21 mouse cellular contexts compared by ENCODE assay signal in the genomic region with DNA sequence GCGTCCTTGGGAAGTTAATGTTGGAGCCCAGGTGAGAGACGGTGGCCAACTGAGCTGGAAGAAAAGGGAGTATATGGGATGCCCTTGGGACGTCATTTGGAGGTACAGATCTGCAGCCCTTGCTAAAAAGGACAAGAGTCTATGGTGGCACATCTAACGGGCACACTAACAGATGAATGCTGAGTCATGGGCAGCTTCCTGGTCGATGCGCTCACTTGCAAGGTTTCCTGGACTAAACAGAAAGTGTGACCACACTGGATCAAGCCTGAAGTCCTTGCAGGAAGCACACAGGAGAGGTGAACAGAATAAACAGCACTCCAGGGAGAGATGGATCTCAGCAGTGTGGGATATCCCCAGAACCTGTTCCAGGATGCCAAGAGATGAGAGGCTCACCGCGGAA.
"Had no signal": no experiment of that assay in that cellular context is flagged by ENCODE, and none has a peak within 500 bp of the region (broad histone marks: within the 10 kb centered on the region; RNA-seq: fewer than 3 reads in every experiment).

No protein-coding gene starts in this region.

- ATAC-seq: lung, postnatal 0 days; midbrain, embryonic 13.5 days; midbrain, embryonic 16.5 days had no signal

- H3K4me1 ChIP-seq: liver, embryonic 13.5 days had no signal

- H3K9ac ChIP-seq: kidney, embryonic 15.5 days; limb, embryonic 12.5 days; limb, embryonic 15.5 days; liver, embryonic 13.5 days; lung, embryonic 14.5 days; midbrain, embryonic 13.5 days; neural tube, embryonic 13.5 days; stomach, embryonic 15.5 days had no signal

- H3K27me3 ChIP-seq: limb, embryonic 12.5 days; limb, embryonic 15.5 days; liver, embryonic 13.5 days; midbrain, embryonic 13.5 days; neural tube, embryonic 13.5 days; stomach, embryonic 15.5 days had no signal

- DNase-seq: kidney, adult 11 months; kidney, adult 8-10 months; kidney, postnatal 10 days; kidney, postnatal 36 days; left cerebral cortex, postnatal 4 days; liver, embryonic 13.5 days; lung, embryonic 14.5 days; retina, postnatal 1 day; right cerebral cortex, postnatal 25 days; spleen, adult 18-20 months; thymus, postnatal 25 days had no signal

- H3K4me3 ChIP-seq: kidney, embryonic 15.5 days; limb, embryonic 12.5 days; limb, embryonic 15.5 days; liver, embryonic 13.5 days; midbrain, embryonic 10.5 days; midbrain, embryonic 13.5 days; myocyte; neural tube, embryonic 13.5 days; stomach, embryonic 15.5 days had no signal

- H3K36me3 ChIP-seq: kidney, embryonic 15.5 days; limb, embryonic 12.5 days; limb, embryonic 15.5 days; liver, embryonic 13.5 days; neural tube, embryonic 13.5 days; stomach, embryonic 15.5 days had no signal

- H3K9me3 ChIP-seq: kidney, embryonic 15.5 days; limb, embryonic 12.5 days; limb, embryonic 15.5 days; liver, embryonic 13.5 days; midbrain, embryonic 10.5 days; midbrain, embryonic 13.5 days; neural tube, embryonic 13.5 days; stomach, embryonic 15.5 days had no signal

- H3K4me2 ChIP-seq: kidney, embryonic 15.5 days; limb, embryonic 12.5 days; limb, embryonic 15.5 days; liver, embryonic 13.5 days; lung, embryonic 14.5 days; midbrain, embryonic 13.5 days; neural tube, embryonic 13.5 days; stomach, embryonic 15.5 days had no signal

- H3K27ac ChIP-seq: kidney, embryonic 15.5 days; limb, embryonic 12.5 days; limb, embryonic 15.5 days; liver, embryonic 13.5 days; midbrain, embryonic 10.5 days; midbrain, embryonic 13.5 days; neural tube, embryonic 13.5 days; stomach, embryonic 15.5 days had no signal
